Mouse (Mus musculus): ENCODE data around the gene Ankrd13b.
"Not testable (repeated sequence)": the region's sequence is repeated elsewhere in the genome, so short reads cannot be mapped to it uniquely, and the experiment has no call there.

The Ankrd13b gene

DNA sequence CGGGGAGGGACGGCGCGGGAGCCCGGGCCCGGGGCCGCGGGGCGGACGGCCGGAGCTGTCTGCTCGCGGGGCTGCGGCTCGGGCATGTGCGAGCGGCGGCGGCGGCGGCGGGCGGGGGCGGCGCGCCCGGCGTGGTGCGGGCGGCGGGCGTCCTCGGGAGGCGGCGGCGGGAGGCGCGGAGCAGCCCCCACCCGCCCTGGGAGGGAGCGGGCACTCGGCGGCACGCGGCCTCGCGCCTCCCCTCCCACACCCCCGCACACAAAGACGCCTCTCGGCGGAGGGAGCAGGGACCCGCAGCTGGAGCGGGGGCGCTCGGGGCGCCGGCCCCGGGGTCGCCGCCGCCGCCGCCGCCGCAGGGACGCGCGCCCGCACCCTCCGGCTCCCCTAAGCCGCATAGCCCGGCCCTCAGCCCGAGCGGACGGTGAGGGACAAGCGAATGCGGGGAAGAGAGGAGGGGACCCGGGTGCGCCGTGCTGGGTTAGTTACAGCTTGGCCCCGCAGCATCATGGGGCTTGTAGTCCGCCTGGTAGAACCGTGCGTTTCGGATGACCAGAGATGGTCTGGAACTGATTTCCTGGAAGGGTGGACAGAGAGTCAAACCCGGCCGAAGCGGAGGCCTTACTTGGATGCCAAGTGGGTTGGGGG, at the start of gene Ankrd13b:
Ankrd13b (minus strand) TSS at position 88 of the 645 bp plus-strand sequence.
- DNase-seq = no peak

DNA sequence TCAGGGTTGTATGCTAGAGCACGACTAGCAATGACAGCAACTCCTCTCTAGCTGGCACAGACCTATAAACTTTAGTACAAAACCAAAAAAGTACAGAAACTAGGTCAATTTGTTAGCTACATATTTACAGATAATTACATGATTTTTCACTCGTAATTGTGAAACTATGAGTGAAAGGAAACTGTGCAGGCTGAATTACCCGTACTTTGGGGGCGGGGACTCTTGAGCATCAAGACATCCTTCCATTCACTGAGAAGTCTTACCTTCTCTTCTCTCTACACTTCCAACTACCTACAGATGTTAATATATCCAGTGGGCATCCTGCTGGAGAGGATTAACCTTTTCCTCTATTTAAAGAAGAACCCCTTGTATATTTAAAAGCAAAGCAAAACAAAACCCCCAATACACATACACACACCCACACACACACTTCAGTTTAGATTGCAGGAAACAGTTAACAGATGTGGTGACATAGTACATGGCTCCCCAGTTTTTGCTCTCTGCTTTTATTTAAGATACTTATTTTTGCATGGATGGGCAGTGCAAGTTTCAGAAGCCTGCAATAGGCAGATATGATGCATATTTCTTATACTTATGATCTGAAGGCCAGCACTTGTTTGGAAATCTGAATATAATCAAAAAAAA, 42.8 kb upstream of the Ankrd13b start:
- DNase-seq = no peak

- no peak for DNase-seq
Observed at GRCm38 (mm10) chr11:77530862-77531261, 41.4 kb upstream of the Ankrd13b start.

GRCm38 (mm10) chr11:77529644-77530043, 40.2 kb upstream of the Ankrd13b start:
- no peak for DNase-seq

GRCm38 (mm10) chr11:77528420-77528819, 38.9 kb upstream of the Ankrd13b start:
- not testable (repeated sequence) for DNase-seq

DNA sequence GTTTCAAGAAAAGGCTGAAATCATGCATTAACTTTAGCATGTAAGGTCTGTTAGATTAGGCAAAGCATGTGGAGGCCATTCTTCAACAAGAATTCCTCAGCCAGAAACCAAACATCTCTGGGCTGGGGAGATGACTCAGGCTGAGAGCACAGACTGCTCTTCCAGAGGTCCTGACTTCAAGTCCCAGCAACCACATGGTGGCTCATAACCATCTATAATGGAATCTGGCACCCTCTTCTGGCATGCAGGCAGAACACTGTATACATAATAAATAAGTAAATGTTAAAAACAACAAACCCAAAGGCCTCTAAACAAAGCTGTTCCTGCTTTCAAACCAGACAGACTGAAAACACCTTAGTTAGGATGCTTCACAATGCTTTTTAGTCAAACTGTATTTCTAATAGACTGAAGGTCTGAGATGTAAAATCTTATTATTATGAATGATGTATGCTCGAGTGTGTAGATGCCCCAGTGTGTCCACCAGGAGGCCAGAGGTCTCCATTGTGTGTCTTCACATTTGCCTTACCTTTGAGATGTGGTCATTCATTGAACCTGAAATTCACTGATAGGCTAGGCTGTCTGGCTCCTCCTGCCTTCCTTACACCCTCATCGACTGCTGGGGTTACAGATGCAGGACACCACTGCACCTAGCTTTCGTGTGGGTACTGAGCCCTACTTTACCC, 36.5 kb upstream of the Ankrd13b start:
- DNase-seq = no peak

DNA sequence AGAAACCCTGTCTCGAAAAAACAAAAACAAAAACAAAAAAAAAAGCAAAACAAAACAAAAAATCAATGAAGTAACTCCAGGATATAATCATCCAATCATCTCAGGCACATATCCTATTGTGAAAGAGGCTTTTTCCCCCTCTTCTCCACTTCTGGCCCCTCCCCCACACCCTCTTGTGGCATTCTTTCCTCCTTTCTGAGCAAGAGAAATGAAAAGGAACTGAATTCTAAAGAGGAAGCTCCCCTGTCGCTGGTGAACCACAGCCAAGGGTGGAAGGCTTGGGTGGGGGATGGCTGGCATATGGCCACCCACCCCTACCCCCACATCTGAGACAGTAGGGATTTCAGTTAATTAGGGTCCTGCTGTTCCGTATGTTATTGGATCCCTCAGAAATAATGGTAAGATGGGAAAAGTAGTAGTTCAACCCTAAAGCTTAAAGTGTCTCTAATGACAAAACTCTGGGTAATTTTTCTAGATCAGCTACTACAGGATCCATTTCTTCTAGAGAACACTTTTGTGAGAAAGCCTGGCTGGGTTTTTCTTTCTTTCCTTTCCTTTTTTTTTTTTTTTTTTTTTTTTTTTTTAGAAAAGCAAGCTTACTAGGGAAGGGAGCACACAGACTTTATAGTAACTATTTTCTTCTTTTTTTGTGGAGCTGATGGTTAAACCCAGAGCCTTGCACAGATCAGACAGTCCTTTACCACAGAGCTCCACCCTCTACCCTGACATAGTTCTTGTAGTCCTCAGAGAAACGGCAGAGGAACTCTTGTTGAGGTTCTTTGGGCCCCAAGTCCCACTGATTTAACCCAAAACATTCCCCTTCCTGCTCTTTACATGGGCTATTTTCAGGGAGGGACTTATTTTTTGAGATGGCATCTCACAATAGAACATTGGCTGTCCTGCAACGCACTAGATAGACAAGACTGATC, 31.4 kb upstream of the Ankrd13b start:
- no peak for DNase-seq

- peak; percentile 27 for DNase-seq
Observed at GRCm38 (mm10) chr11:77519043-77519442, 29.6 kb upstream of the Ankrd13b start, which contains the start of gene Gm10392. TSS of gene Gm10392 (minus strand) at chr11:77519198.

GRCm38 (mm10) chr11:77518051-77518798, 28.7 kb upstream of the Ankrd13b start:
- no peak for DNase-seq

- peak; percentile 23 for DNase-seq
Observed at GRCm38 (mm10) chr11:77516553-77517425, 27.3 kb upstream of the Ankrd13b start.

DNA sequence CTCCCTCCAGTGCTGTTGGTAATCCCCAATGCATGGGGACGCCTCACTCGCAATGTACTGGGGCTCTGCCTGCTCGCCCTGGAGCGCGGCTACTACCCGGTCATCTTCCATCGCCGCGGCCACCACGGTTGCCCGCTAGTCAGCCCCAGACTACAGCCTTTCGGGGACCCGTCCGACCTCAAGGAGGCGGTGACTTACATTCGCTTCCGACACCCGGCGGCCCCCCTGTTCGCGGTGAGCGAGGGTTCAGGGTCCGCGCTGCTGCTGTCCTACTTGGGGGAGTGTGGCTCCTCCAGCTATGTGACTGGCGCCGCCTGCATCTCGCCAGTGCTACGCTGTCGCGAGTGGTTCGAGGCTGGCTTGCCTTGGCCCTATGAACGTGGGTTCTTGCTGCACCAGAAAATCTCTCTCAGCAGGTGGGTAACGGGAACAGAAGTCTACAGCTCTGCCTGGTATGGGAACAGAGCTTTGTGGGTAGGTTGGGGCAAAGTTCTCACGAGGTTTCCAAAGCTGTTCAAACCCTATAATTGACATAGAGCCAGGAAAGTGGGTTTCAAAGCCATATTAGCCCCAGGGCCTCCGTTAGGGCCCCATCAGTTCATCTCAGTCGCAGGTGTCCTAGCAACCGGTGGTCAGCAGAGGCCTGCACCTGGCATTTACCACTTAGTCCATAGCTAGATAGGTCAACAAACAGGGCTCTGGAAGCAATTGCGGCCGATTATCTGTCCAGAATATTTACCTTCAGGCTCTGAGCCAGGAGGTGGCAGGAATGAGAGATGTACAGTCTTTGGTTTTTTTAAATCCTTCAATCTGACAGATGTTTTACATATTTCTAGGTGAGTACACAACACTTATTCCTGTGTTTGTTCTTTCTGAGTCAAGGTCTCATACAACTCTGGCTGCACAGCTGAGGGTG, 26.4 kb upstream of the Ankrd13b start, which contains the start of gene Trp53i13:
Trp53i13 (minus strand) TSS at position 344 of the 916 bp plus-strand sequence.
- peak; percentile 26 for DNase-seq

DNA sequence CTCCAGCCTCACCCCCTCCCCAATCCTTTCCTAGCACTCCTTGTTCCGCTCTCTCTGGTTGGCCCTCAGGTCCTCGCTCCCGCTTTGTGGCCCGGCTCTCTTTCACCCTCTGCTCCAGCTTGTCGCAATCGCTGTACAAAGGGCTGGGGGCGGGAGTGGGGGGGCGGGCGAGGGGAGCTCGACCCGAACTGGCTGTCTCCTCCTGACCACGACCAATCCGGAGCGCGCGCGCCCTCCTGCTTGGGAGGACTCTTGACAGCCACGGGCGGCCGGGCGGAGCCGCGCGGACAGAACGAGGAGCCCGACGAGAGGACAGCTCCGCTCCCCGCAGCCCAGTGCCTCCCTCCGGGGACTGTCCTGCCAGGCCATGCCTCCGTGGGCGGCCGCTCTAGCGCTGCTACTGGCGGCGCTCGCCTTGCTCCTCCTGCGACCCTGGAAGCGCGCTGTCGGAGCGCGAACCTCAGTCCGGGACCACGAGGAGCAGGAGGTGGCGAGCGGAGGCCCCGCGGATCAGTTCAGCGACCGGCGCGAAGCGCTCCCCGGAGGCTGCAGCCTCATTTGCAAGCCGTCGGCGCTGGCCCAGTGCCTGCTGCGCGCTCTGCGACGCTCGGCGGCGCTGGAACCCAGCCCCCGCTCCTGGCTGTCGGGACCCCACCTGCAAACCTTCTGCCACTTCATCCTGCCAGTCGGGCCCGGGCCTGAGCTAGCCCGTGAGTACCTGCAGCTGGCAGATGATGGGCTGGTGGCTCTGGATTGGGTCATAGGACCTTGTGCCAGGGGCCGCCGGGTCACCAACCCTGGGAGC, 25.6 kb upstream of the Ankrd13b start, which contains the start of gene Abhd15:
Abhd15 (plus strand) TSS at position 290 of the 805 bp plus-strand sequence.
- peak; percentile 79 for DNase-seq

- DNase-seq = peak; percentile 22
Observed at GRCm38 (mm10) chr11:77514281-77514831, 24.9 kb upstream of the Ankrd13b start.

GRCm38 (mm10) chr11:77513811-77514170, 24.3 kb upstream of the Ankrd13b start:
- DNase-seq = peak; percentile 27

- DNase-seq = peak; percentile 86
Observed at GRCm38 (mm10) chr11:77512891-77513810, 23.7 kb upstream of the Ankrd13b start.

DNA sequence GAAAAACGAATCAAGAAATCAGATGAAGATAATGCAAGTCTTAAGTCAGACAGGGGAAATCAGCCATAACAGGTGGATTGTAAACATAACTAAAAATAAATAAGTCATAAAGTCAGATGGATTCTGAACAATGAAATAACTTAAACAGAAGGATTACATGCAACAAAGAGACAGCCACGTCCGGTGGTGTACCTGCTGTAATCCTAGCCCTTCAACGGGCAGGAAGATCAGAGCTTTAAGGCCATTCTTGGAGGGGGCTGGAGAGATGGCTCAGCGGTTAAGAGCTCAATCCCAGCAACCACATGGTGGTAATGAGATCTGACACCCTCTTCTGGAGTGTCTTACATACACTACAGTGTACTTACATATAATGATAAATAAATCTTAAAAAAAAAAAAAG, 21.9 kb upstream of the Ankrd13b start:
- no peak for DNase-seq
